ENCODE assay signal across 29 mouse cellular contexts in the genomic region with DNA sequence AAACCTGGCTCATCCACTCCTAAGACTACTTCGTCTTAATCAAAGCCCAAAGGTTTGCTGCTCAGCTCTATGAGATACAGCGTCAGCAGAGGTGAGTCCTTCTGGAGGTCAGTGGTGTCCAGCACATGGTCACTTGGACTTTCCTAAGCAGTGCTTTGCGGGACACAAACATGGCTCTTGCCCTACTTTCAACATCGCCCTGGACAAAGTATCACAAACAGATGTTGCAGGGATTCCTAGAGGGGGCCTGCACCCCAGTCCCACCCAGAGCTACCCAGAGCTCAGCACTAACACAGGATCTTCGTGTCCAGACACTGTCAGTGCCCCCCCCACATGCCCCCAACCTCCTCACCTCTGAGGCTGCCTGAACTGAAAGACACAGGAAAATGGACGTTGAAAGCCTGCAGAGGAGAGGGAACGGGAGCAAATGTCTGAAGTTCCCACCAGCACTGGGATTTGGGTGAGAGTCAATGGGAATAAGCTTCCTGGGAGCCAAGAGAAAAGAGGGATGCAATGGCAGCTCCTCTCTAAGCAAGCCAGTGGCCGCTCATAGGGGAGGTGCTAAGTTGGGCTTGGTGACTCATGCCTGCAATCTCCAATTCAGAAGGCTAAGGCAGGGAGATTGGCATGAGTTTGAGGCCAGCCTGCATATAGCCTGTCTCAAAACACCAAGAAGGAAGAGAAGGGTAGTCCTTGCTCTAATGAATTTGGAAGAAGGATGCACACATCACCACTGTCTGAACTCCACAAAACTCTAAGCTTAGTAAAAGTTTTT. TPM values are rescaled to one million over a fixed set of nuclear protein-coding genes. Genes with fewer than 3 reads are reported as not detected.
A peak's percentile ranks its signal among the peaks of the same experiment; 100 is the strongest.
DNase-seq lines count a peak whose midpoint lies in the region; ATAC-seq and TF ChIP-seq lines count a peak whose summit lies in the region.
"Had no signal": no experiment of that assay in that cellular context is flagged by ENCODE, and none has a peak within 500 bp of the region (broad histone marks: within the 10 kb centered on the region; RNA-seq: fewer than 3 reads in every experiment).

No protein-coding gene starts in this region.

- TF ChIP-seq EP300 in heart, adult 2 months (IDR thresholded peaks at IDR 0.05; ENCODE audit: insufficient read depth, low read depth, low read length) = no peak

- H3K79me2 ChIP-seq in heart, adult 2 months (replicated peaks; ENCODE audit: control insufficient read depth, insufficient read depth, low read length) = no peaks in the 10 kb centered on the region

- H3K9ac ChIP-seq in heart, adult 2 months (ENCODE audit: low read depth, low read length) = no peak overlapping the region
- no peak overlapping the region for H3K9ac ChIP-seq in heart, embryonic 15.5 days
- H3K9ac ChIP-seq: embryonic facial prominence, embryonic 15.5 days; forebrain, embryonic 15.5 days; hindbrain, embryonic 15.5 days; limb, embryonic 13.5 days; liver, embryonic 15.5 days; midbrain, embryonic 15.5 days; neural tube, embryonic 13.5 days had no signal

- no peak for TF ChIP-seq POLR2A in heart, adult 2 months (IDR thresholded peaks at IDR 0.05; ENCODE audit: insufficient read depth, low read depth, low read length)

- no peak for DNase-seq in heart, adult 2 months
- no peak for DNase-seq in heart, adult 9 months (ENCODE audit: low spot score in 2 of 2)
- no peak for DNase-seq in heart, postnatal 36 days
- DNase-seq in adipocyte (ENCODE audit: low spot score) = peak; percentile 73
- peak; percentile 69 to 73 for DNase-seq in adrenal gland, postnatal 36 days
- no peak for DNase-seq in layer of hippocampus, adult 11-12 months (ENCODE audit: low spot score)
- DNase-seq in kidney, adult 11 months = no peak
- DNase-seq: cerebellum, adult 11 months; cerebellum, adult 9-11 months; gastrocnemius, postnatal 14 days; kidney, adult 9 months; kidney, postnatal 14 days; lung, postnatal 4 days; right cerebral cortex, postnatal 4 days; thymus, postnatal 14 days had no signal

- H3K4me1 ChIP-seq in heart, adult 2 months (ENCODE audit: control insufficient read depth, insufficient read depth, low read length) = peaks cover 5% of the 10 kb centered on the region; the same call in 1 of the 2 replicates
- H3K4me1 ChIP-seq in heart, embryonic 15.5 days (replicated peaks) = peaks cover 39% of the 10 kb centered on the region

- no peaks in the 10 kb centered on the region for H3K36me3 ChIP-seq in heart, adult 2 months (ENCODE audit: control insufficient read depth, insufficient read depth, low read length)
- no peaks in the 10 kb centered on the region for H3K36me3 ChIP-seq in heart, embryonic 15.5 days
- H3K36me3 ChIP-seq: embryonic facial prominence, embryonic 15.5 days; forebrain, embryonic 15.5 days; hindbrain, embryonic 15.5 days; limb, embryonic 13.5 days; liver, embryonic 15.5 days; midbrain, embryonic 15.5 days; neural tube, embryonic 13.5 days had no signal

- no peak for ATAC-seq in heart, embryonic 15.5 days (replicated peaks; ENCODE audit: insufficient number of reproducible peaks, insufficient read depth, low FRiP score, low read depth)
- ATAC-seq: activated CD4-positive, CD25-positive, alpha-beta regulatory T cell, adult 4 months; forebrain, embryonic 15.5 days; midbrain, embryonic 15.5 days had no signal

- peaks cover 5% of the 10 kb centered on the region; the same call in 1 of the 2 replicates for H3K27me3 ChIP-seq in heart, adult 2 months (ENCODE audit: control insufficient read depth, insufficient read depth, low read length)
- H3K27me3 ChIP-seq in heart, embryonic 15.5 days = peaks cover 20% of the 10 kb centered on the region

- H3K9me3 ChIP-seq in heart, embryonic 15.5 days (replicated peaks) = no peaks in the 10 kb centered on the region
- H3K9me3 ChIP-seq: embryonic facial prominence, embryonic 15.5 days; forebrain, embryonic 15.5 days; hindbrain, embryonic 15.5 days; limb, embryonic 13.5 days; liver, embryonic 15.5 days; midbrain, embryonic 15.5 days; neural tube, embryonic 13.5 days had no signal

- TF ChIP-seq CTCF in heart, adult 2 months (IDR thresholded peaks at IDR 0.05) = no peak

- H3K4me3 ChIP-seq in heart, adult 2 months = no peak overlapping the region
- no peak overlapping the region for H3K4me3 ChIP-seq in heart, embryonic 15.5 days
- H3K4me3 ChIP-seq: embryonic facial prominence, embryonic 15.5 days; forebrain, embryonic 15.5 days; hindbrain, embryonic 15.5 days; limb, embryonic 13.5 days; liver, embryonic 15.5 days; midbrain, embryonic 15.5 days; myocyte; neural tube, embryonic 13.5 days had no signal

- H3K4me2 ChIP-seq in heart, embryonic 15.5 days = no peak overlapping the region
- H3K4me2 ChIP-seq: embryonic facial prominence, embryonic 15.5 days; forebrain, embryonic 15.5 days; hindbrain, embryonic 15.5 days; limb, embryonic 13.5 days; liver, embryonic 15.5 days; midbrain, embryonic 15.5 days; neural tube, embryonic 13.5 days had no signal

- intact Hi-C loops in heart, adult 2 months (cut with DNase I) = no loop called here
- intact Hi-C loops in heart, postnatal 36 days (cut with DNase I) = no loop called here

- 68% methylated on average over 8 of the region's 8 CpGs for WGBS in heart, adult 2 months
- WGBS in heart, embryonic 15.5 days = 72% methylated on average over 8 of the region's 8 CpGs

- peak overlapping the region; percentile 10 for H3K27ac ChIP-seq in heart, adult 2 months
- H3K27ac ChIP-seq in heart, embryonic 15.5 days = peak overlapping the region; percentile 49; the same call in 1 of the 2 replicates
- H3K27ac ChIP-seq: embryonic facial prominence, embryonic 15.5 days; forebrain, embryonic 15.5 days; hindbrain, embryonic 15.5 days; limb, embryonic 13.5 days; liver, embryonic 15.5 days; midbrain, embryonic 15.5 days; neural tube, embryonic 13.5 days had no signal

RNA-seq across cellular contexts. Expression of gene Slc35f6, which starts 21.2 kb away (rescaled TPM):
- 10 to 100 TPM; 47.2 to 49.9 TPM for total RNA-seq in heart, adult 2 months (2021)
- 119 and 154 TPM in 2 replicates for polyA plus RNA-seq in heart, adult 2 months (2012; rRNA removed)
- 22.2 and 28.2 TPM in 2 replicates for polyA plus RNA-seq in heart, embryonic 15.5 days (2015; fragmentation: Nextera tagmentation; extraction: Ambion mirVana)
- 10 to 100 TPM; 50.0 to 53.3 TPM for total RNA-seq in heart, postnatal 36 days (2021)
- total RNA-seq in adrenal gland, postnatal 36 days (2021) = 10 to 100 TPM; 40.0 to 47.2 TPM

RNA-seq across cellular contexts. Expression of gene Kcnk3, which starts 38.5 kb away (rescaled TPM):
- total RNA-seq in heart, adult 2 months (2021) = 100 to 1,000 TPM; 259 to 300 TPM
- 382 and 432 TPM in 2 replicates for polyA plus RNA-seq in heart, adult 2 months (2012; rRNA removed)
- 16.5 and 27.5 TPM in 2 replicates for polyA plus RNA-seq in heart, embryonic 15.5 days (2015; fragmentation: Nextera tagmentation; extraction: Ambion mirVana)
- total RNA-seq in heart, postnatal 36 days (2021) = 100 to 1,000 TPM; 234 to 245 TPM
- total RNA-seq in adrenal gland, postnatal 36 days (2021) = 1,000 to 10,000 TPM; 1,187 to 1,472 TPM
- total RNA-seq: common myeloid progenitor, adult 5-6 weeks; megakaryocyte-erythroid progenitor cell, adult 5-6 weeks; MEL had no signal
- polyA plus RNA-seq: activated CD4-positive, CD25-positive, alpha-beta regulatory T cell, adult 4 months; C2C12 had no signal

RNA-seq across cellular contexts. Expression of gene Cenpa, which starts 40.1 kb away (rescaled TPM):
- total RNA-seq in heart, adult 2 months (2021) = 10 to 100 TPM; 43.9 to 51.0 TPM
- 51.3 and 69.7 TPM in 2 replicates for polyA plus RNA-seq in heart, adult 2 months (2012; rRNA removed)
- 210 and 218 TPM in 2 replicates for polyA plus RNA-seq in heart, embryonic 15.5 days (2015; fragmentation: Nextera tagmentation; extraction: Ambion mirVana)
- 10 to 100 TPM; 49.5 to 55.2 TPM for total RNA-seq in heart, postnatal 36 days (2021)
- 10 to 100 TPM; 10.2 to 11.9 TPM for total RNA-seq in adrenal gland, postnatal 36 days (2021)

Comparison
In these comparisons a context has a peak if more than half of its experiments do, and no peak if none do; other contexts are left out.
1. DNase-seq: peak in adipocyte (single experiment) and adrenal gland, postnatal 36 days (2 of 2); none in heart, adult 2 months (0 of 2), heart, adult 9 months (0 of 2), heart, postnatal 36 days (0 of 2), layer of hippocampus, adult 11-12 months (single experiment) and kidney, adult 11 months (single experiment).